Mouse (Mus musculus): ENCODE data around the gene Heatr5a. TPM values are rescaled to one million over a fixed set of nuclear protein-coding genes. Genes with fewer than 3 reads are reported as not detected.

Gene Heatr5a
- total RNA-seq, 2 experiments from 2014 or later = 16.9 to 20.1 TPM

DNA sequence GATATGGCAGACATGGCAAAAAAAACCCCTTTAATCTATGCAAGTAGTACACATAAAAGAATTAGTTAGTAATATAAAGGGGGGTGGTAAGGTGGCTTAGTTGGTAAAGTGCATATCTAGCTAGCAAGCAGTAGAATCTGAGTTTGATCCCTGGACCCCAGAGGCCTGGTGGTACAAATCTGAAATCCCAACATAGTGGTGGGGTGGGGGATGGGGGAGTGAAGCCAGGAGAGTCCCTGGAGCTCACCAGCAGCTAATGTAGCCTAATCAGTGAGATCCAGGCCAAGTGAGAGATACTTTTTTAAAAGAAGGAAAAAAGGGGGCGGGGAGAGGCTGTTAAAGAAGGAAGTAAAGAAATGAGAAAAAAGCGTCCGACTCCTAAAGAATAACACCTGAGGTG, 120.0 kb downstream of the Heatr5a start:
- intact Hi-C loops (cut with DNase I) = no loop called here
- no peak for DNase-seq

DNA sequence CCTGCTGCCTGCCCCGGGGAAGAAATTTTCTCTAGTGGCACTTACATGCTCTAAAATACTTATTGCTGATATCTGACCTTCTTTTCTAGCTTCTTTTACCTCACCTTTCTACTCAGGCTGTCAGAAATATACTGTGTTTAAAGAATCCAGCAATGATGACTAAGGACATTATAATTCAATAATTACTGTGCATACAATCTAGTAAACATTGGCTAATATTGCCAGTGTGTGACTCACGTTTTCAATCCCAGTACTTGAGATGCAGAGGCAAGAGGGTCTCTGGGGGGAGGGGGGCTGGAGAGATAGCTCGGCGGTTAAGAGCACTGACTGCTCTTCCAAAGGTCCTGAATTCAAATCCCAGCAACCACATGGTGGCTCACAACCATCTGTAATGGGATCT, 120.8 kb downstream of the Heatr5a start:
- DNase-seq = no peak
- intact Hi-C loops (cut with DNase I) = no loop called here

DNA sequence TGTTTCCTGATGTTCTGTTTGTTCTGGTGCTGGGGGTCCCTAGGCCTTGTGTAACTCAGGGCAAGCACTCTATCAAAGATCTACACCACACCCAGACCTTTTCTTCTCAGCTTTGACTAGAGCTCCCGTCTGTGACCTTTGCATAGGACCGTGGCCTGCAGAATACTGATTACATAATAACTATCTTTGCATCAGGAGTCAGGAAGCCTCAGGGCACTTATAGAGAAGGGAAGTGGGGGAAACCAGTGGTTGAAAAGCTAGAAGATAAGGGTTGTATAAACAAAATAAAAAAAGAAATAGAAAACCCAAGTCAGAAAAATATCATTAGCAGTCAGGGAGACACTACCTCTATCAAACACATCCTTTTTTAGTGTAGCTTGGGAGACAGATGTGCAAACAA, 121.2 kb downstream of the Heatr5a start:
- intact Hi-C loops (cut with DNase I) = no loop called here
- DNase-seq = no peak

DNA sequence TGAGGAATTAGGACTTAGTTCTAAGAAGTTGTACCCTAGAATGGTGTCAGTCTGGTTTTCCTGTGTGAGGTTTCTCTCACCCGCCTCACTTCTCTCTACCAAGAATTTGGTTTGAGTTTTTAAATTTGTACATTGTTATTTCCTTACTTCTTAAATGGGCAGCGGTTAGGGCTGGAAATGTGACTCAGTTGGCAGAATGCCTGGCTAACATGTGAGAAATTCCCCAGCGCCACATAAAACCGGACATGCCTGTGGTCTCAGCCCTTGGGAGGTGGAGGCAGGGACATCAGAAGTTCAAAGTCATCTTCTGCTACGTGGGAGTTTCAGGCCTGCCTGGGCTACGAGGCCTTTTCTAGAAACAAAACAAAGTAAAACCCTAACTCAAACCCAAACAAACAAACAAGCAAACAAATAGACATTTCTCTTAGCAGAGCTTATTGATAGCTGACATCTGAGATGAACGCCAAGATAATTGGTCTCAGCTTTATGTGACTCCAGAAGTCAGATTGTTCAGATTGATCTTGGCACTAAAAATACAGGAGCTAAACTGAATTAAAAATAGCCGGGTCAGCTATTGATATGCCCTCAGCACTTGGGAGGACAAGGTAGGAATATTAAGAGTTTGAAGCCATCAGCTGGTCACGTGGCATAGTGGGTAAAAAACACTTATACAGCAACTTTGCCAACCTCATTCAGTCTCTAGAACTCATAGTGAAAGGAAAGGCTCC, 123.0 kb downstream of the Heatr5a start:
- no peak for DNase-seq
- intact Hi-C loops (cut with DNase I) = no loop called here

DNA sequence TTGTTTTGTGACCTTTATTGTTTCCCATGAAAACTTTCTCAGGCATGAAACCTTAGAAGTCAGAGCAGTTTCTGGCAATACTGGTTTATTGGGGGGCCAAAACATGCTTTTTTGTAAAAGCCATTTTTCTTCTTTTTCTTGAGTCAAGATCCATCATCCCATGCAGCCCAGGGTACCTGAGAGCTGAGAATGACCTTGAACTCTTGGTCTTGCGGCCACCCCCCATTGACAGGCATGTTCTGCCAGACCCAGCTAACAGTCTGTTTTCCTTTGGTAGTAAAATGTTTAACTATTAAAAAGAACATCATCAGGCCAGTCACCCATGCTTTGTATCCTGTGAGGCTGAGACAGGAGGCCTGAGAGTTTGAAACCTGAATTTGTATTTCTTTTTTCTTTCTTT, 125.9 kb downstream of the Heatr5a start:
- DNase-seq = no peak
- intact Hi-C loops (cut with DNase I) = no loop called here

DNA sequence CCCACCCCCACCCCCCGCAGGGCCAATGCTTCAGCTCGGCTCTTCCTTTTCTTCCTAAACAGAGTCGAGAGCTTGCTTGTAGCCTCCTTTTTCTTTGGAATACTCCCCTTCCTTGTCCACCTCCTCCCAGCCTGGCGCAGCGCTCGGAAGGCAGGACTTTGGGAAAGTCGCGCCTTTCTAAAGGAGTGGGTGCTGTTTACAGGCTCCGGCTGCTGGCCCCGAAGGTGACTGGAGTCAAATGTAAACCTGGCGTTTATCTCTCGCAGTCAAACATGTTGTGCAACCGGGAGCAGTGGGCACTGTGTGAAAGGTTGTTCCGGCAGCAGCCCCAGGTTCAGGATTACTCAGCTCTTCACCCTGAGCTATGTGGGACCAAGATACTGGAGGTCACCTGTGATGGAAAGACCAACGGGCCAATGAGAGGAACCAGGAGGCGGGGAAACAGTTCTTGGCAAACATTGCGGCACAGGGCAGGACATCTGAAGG, 126.3 kb downstream of the Heatr5a start:
- intact Hi-C loops (cut with DNase I) = no loop called here
- DNase-seq = peak; percentile 87

DNA sequence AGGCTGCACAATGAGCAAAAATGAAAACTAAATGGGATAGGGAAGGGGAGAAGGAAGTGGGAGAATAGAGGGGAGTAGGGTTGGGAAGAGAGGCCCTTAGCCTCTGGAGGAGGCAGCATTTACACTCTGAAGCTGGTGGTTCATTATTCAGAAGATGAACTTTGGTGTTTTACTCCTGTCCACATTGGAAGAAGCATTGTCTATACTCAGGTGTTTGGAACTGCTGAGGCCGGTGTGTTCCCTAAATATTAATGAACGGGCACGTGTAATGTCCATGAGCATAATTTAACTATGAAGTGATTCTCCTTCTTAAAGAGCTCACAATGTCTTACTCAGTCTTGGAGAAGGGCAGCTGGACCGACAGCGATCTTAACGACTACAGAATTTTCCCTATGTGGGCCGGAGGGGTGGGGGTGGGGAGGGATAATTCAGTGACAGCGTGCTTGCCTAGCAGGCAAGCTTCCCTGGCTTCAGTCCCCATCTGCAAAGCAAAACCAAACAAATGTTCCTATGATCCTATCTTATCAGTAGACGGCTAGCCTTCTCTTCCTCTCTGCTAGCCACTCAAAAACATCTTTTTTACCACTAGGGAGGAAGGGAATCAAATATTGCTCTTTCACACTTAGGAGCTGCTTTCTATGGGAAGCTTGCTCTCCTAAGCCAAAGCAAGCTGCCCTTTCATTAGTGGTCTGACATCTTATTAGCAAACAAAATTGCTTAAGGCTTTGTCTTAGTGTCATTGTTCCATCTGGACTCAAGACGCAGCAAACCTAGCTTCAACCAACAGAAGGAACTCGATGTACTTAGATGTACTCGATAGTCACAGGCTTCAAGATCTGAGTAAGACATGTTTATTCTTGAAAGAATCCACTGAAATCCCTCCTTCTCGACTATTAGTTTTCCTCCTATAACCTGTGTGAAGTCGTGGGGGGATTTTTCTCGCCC, 127.3 kb downstream of the Heatr5a start:
- DNase-seq = no peak
- intact Hi-C loops (cut with DNase I) = no loop called here

- intact Hi-C loops (cut with DNase I) = no loop called here
- no peak for DNase-seq
Observed at GRCm38 (mm10) chr12:51842081-51842864, 128.8 kb downstream of the Heatr5a start.

- intact Hi-C loops (cut with DNase I) = no loop called here
- DNase-seq = no peak
Observed at GRCm38 (mm10) chr12:51839856-51840255, 131.3 kb downstream of the Heatr5a start.

GRCm38 (mm10) chr12:51835219-51835618, 135.9 kb downstream of the Heatr5a start:
- no peak for DNase-seq
- intact Hi-C loops (cut with DNase I) = no loop called here

DNA sequence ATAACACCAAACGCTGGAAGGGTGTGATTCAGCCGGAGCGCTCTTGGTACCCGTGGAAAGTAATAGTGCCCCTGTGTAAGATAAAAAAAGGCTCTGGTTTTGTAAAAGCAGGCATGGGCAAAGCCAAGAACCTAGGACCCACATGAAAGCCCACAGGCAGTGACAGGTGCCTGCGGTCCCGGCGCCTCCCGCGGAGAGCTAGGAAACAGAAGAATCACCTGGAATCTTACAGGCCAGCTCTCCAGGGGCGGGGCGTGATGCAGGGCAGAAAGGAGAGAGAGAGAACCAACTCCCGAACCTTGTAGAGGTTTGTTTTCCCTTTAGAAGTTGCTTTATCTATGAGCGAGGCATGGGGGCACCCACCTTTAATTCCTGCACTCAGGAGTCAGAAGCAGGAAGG, 139.2 kb downstream of the Heatr5a start:
- no peak for DNase-seq

GRCm38 (mm10) chr12:51831296-51831695, 139.8 kb downstream of the Heatr5a start:
- DNase-seq = no peak
- intact Hi-C loops (cut with DNase I) = no loop called here

More for the DNA sequence above, 139.2 kb downstream of the Heatr5a start:
- intact Hi-C loops (cut with DNase I) = no loop called here

DNA sequence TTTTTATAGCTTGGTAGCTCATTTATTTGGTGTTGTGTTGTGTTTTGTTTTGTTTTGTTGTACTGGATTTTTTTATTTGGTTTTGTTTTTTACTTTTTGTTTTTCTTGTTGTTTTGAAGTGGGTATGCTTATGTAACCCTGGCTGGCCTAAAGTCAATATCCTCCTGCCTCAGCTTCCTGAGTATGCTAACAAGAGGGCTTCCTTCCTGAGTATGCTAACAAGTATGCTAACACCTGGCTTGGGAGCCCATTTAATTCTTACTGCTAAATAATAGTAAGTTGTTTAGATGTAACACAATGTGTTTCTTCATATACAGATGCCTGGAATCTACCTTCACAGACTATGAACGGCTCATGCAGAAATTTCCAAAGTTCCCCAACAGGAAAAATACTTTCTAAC, 140.4 kb downstream of the Heatr5a start:
- intact Hi-C loops (cut with DNase I) = no loop called here
- DNase-seq = no peak

DNA sequence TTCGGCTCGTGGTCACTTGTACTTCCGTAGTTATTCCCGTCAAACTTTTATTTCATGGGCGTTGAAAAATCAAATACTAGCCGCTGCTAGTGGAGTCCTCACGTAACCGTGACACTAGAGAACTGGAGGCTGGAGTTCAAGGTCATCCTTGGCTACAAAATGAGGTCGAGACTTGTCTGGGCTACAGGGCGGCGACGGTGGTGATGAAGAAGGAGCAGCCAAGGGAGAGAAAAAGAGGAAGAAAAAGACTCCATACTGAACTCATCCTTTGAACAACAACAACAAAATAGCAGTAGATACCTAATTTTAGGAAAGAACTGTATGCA, 141.1 kb downstream of the Heatr5a start:
- DNase-seq = no peak
- intact Hi-C loops (cut with DNase I) = no loop called here

GRCm38 (mm10) chr12:51829290-51830076, 141.6 kb downstream of the Heatr5a start, which contains the start of gene Hectd1:
Gene Hectd1, minus strand, starts transcription at chr12:51829536.
- intact Hi-C loops (cut with DNase I) = loop anchor here (5.0 kb wide), 1 partner anchor 173 kb away; no protein-coding TSS in a partner anchor
- DNase-seq = peak; percentile 78

- peak; percentile 48 for DNase-seq
- intact Hi-C loops (cut with DNase I) = loop anchor here (5.0 kb wide), 1 partner anchor 173 kb away; no protein-coding TSS in a partner anchor
Observed at GRCm38 (mm10) chr12:51828716-51829289, 142.3 kb downstream of the Heatr5a start.

GRCm38 (mm10) chr12:51827958-51828650, 143.0 kb downstream of the Heatr5a start:
- intact Hi-C loops (cut with DNase I) = loop anchor here (5.0 kb wide), 1 partner anchor 174 kb away; no protein-coding TSS in a partner anchor
- no peak for DNase-seq

Data from left cerebral cortex, postnatal 4 days (tissue).